Mouse (Mus musculus) lung, postnatal 25 days (tissue): ENCODE measurements around the gene Tnxb.

Experiments
- DNase-seq: peaks from one replicate; pipeline ENCODE4 v3.0.0; 2022; ENCODE audit warnings: low spot score

The Tnxb gene

GRCm38 (mm10) chr17:34670235-34670634, at the start of gene Tnxb:
Gene Tnxb (plus strand): TSS chr17:34670535.
- DNase-seq, result no peak

- no peak for DNase-seq
These were observed 49.3 kb upstream of the Tnxb start for GRCm38 (mm10) chr17:34621006-34621405.

GRCm38 (mm10) chr17:34623161-34623560, 47.2 kb upstream of the Tnxb start:
- DNase-seq, result no peak

- DNase-seq, result no peak
These were observed 45.4 kb upstream of the Tnxb start for GRCm38 (mm10) chr17:34624981-34625380.

- no peak for DNase-seq
These were observed 44.1 kb upstream of the Tnxb start for GRCm38 (mm10) chr17:34626062-34626772.

- no peak for DNase-seq
These were observed 43.6 kb upstream of the Tnxb start for GRCm38 (mm10) chr17:34626773-34627092.

- peak; percentile 89 for DNase-seq
These were observed 43.0 kb upstream of the Tnxb start for GRCm38 (mm10) chr17:34627093-34627942.

GRCm38 (mm10) chr17:34627943-34628643, 42.2 kb upstream of the Tnxb start, which contains the start of gene Ppt2:
Gene Ppt2 (minus strand): TSS chr17:34628510.
- peak; percentile 51 for DNase-seq

GRCm38 (mm10) chr17:34628644-34628967, 41.7 kb upstream of the Tnxb start:
- DNase-seq, result no peak

- no peak for DNase-seq
These were observed 41.0 kb upstream of the Tnxb start, which contains the start of gene Prrt1 for GRCm38 (mm10) chr17:34629221-34629751. Gene Prrt1 (plus strand): TSS chr17:34629533.

- no peak for DNase-seq
These were observed 40.3 kb upstream of the Tnxb start for GRCm38 (mm10) chr17:34629796-34630603.

GRCm38 (mm10) chr17:34630761-34631301, 39.5 kb upstream of the Tnxb start:
- DNase-seq, result no peak

GRCm38 (mm10) chr17:34631647-34632046, 38.7 kb upstream of the Tnxb start:
- DNase-seq, result no peak

- peak; percentile 85 for DNase-seq
These were observed 38.1 kb upstream of the Tnxb start for GRCm38 (mm10) chr17:34632261-34632691.

- no peak for DNase-seq
These were observed 34.7 kb upstream of the Tnxb start for GRCm38 (mm10) chr17:34635671-34636070.

- no peak for DNase-seq
These were observed 32.9 kb upstream of the Tnxb start for GRCm38 (mm10) chr17:34637459-34637858.

- no peak for DNase-seq
These were observed 30.7 kb upstream of the Tnxb start for GRCm38 (mm10) chr17:34639461-34640255.

- no peak for DNase-seq
These were observed 29.3 kb upstream of the Tnxb start for GRCm38 (mm10) chr17:34640778-34641601.

GRCm38 (mm10) chr17:34641945-34642344, 28.4 kb upstream of the Tnxb start:
- no peak for DNase-seq

GRCm38 (mm10) chr17:34643379-34643778, 27.0 kb upstream of the Tnxb start:
- DNase-seq, result no peak
